Mouse (Mus musculus) heart, adult 2 months (tissue): Measurements from ENCODE around the gene Itsn1.

Experiments
- CTCF ChIP-seq: fragments of 200-600 bp; IDR thresholded peaks from 2 replicates; pipeline ENCODE4 v1.8.1; 2022; ENCODE audit warnings: antibody characterized with exemption, mild to moderate bottlenecking, moderate library complexity
- EP300 ChIP-seq: fragments of 200-500 bp; IDR thresholded peaks from 2 replicates; pipeline ENCODE4 v1.6.1; 2011; ENCODE audit warnings: low read depth, low read length, control low read depth; ENCODE audit not compliant: insufficient read depth
- POLR2A ChIP-seq: fragments of 200-500 bp; IDR thresholded peaks from 2 replicates; pipeline ENCODE4 v1.6.1; 2011; ENCODE audit warnings: mild to moderate bottlenecking, low read depth, low read length, control low read depth; ENCODE audit not compliant: insufficient read depth

DNA sequence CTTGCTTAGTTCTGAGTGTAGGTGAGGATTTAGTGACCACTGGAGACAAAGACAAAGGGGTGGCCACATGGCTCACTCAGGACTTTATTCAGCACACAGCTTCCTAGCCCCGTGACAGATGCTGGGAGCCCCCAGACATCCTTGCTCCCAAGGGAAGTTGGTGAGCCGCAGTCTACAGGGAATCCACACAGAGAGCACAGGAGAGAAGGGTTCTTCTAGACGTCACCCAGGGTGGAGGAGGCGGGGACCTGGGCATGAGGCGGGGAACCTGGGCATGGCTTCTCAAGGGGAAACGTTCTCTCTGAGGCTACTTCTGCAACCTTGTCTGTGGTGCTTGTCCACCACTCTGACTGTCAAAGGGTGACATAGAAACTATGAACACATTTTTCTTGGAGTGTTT lies 34.9 kb downstream of the Itsn1 start:
- TF ChIP-seq POLR2A (no peak), CTCF (no peak), EP300 (no peak)
